Mouse (Mus musculus) ES-E14 (cell line): ENCODE measurements at regions not wholly inside any gene's neighbourhood (a gene's known extent, or its start where the extent isn't known, plus 50 kb on each side); places are given as distances from the start of the nearest gene placed in this dataset.
A peak's percentile ranks its signal among the peaks of the same experiment; 100 is the strongest.

Experiments
- DNase-seq: peaks from one replicate; pipeline ENCODE4 v3.0.0-alpha.2; 2013; ENCODE audit warnings: low read depth, low spot score
- H3K27ac ChIP-seq: 2 replicates; pipeline ENCODE4 v1.5.1; 2012; ENCODE audit warnings: low read depth, mild to moderate bottlenecking, low read length, moderate library complexity, mixed read lengths; ENCODE audit not compliant: poor library complexity, insufficient read depth, severe bottlenecking
- H3K36me3 ChIP-seq: 2 replicates; pipeline ENCODE4 v1.6.1; 2012; ENCODE audit warnings: mild to moderate bottlenecking, low read length, moderate library complexity, mixed read lengths; ENCODE audit not compliant: control insufficient read depth, poor library complexity, insufficient read depth, severe bottlenecking
- H3K4me1 ChIP-seq, 2 experiments: fragments of 150-350 bp in 1 of 2; sonication (generic) in 1 of 2; 2 replicates each; pipeline ENCODE4 v1.6.1; 2012; ENCODE audit warnings: low read length in 2 of 2, mild to moderate bottlenecking in 1 of 2, mixed read lengths in 1 of 2; ENCODE audit not compliant: control insufficient read depth in 2 of 2, insufficient read depth in 2 of 2, poor library complexity in 1 of 2
- H3K4me3 ChIP-seq, 2 experiments: fragments of 150-350 bp in 1 of 2; sonication (generic) in 1 of 2; 2 replicates each; pipeline ENCODE4 v1.5.1; 2012; ENCODE audit warnings: low read length in 2 of 2, low read depth in 1 of 2, mild to moderate bottlenecking in 1 of 2, mixed read lengths in 1 of 2; ENCODE audit not compliant: insufficient read depth in 1 of 2, poor library complexity in 1 of 2, severe bottlenecking in 1 of 2
- H3K9ac ChIP-seq: 2 replicates; pipeline ENCODE4 v1.6.1; 2012; ENCODE audit warnings: low read depth, mild to moderate bottlenecking, low read length, mixed read lengths; ENCODE audit not compliant: poor library complexity, insufficient read depth, severe bottlenecking
- H3K9me3 ChIP-seq: fragments of 150-350 bp; sonication (generic); 2 replicates; pipeline ENCODE4 v1.6.1; 2012; ENCODE audit warnings: low read depth, mild to moderate bottlenecking, low read length; ENCODE audit not compliant: control insufficient read depth, insufficient read depth
- CHD2 ChIP-seq: IDR thresholded peaks from 2 replicates; pipeline ENCODE4 v1.6.1; 2014; ENCODE audit warnings: mild to moderate bottlenecking, low read depth, low read length, inconsistent platforms
- HCFC1 ChIP-seq: IDR thresholded peaks from 2 replicates; pipeline ENCODE4 v1.6.1; 2012; ENCODE audit warnings: low read length, inconsistent platforms, borderline replicate concordance; ENCODE audit not compliant: insufficient read depth
- MAFK ChIP-seq: IDR thresholded peaks from 2 replicates; pipeline ENCODE4 v1.6.1; 2014; ENCODE audit warnings: mild to moderate bottlenecking, low read depth, low read length, inconsistent platforms; ENCODE audit not compliant: insufficient read depth
- ZC3H11A ChIP-seq: IDR thresholded peaks from 2 replicates; pipeline ENCODE4 v1.6.1; 2012; ENCODE audit warnings: low read depth, mild to moderate bottlenecking, inconsistent platforms, low read length, borderline replicate concordance
- ZNF384 ChIP-seq: IDR thresholded peaks from 2 replicates; pipeline ENCODE4 v1.6.1; 2012; ENCODE audit warnings: low read depth, low read length, inconsistent platforms
- in situ Hi-C, 2 experiments: fragments of 600-800 bp; cut with MboI; formaldehyde crosslinking; loops; one replicate each; pipeline ENCODE4 v1.15.1; 2025; ENCODE audit warnings: low sequenced_read_pairs in 2 of 2, inconsistent platforms in 1 of 2; ENCODE audit not compliant: unreplicated experiment in 2 of 2

GRCm38 (mm10) chr12:70711030-70711429, 114.3 kb upstream of the Frmd6 start:
- TF ChIP-seq HCFC1 (no peak), MAFK (no peak), CHD2 (no peak), ZC3H11A (no peak)
- H3K9me3 ChIP-seq = no peaks in the 10 kb centered on the region
- H3K9ac ChIP-seq = no peak overlapping the region
- in situ Hi-C loops = no loop called here
- peak; percentile 65 for DNase-seq
- H3K27ac ChIP-seq = no peak overlapping the region; the same call in 1 of the 2 replicates
- H3K4me1 ChIP-seq = peaks cover 9 to 24% of the 10 kb centered on the region in 2 experiments
- no peaks in the 10 kb centered on the region for H3K36me3 ChIP-seq
- no peak overlapping the region for H3K4me3 ChIP-seq

DNA sequence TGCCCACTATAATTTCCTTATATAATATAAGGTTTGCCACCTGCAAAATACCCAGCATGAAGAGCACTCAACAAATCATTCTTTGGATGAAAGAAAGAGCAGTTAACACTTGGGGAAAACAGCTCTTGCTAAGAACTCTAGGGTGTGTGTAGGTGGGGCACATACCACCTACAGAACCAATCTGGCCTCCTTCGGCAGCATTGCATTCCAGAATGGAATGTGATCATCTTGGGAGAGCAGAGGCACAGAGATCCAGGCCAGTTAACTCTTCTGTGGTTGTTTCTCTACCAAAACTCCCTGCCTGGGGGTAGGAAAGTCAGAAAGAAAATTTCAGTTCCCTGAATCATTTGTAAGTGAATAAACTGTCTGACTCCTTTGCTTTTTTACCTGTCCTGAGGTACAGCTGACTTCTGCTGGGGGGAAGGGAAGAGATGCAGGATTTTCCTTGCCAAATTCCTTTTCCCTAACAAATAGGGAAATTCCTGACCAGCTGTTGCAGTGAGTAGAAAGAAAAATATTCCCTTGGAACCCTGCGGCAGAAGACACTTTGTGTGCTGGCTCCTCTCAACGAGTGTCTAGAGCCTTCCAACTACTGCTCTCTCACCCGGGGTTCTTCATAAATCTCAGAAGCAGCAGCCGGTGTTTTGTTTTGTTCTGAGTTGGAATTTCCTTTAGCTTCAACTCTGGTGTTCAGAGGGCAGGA, 112.8 kb upstream of the Frmd6 start:
- Histone ChIP-seq H3K36me3 (no peaks in the 10 kb centered on the region), H3K9me3 (no peaks in the 10 kb centered on the region), H3K4me1 (peaks cover 9 to 22% of the 10 kb centered on the region in 2 experiments), H3K4me3 (no peak overlapping the region; a peak in 1 of 4 replicates), H3K27ac (peak overlapping the region; percentile 81), H3K9ac (no peak overlapping the region)
- in situ Hi-C loops = no loop called here
- TF ChIP-seq CHD2 (peak; percentile 64), HCFC1 (no peak)
- DNase-seq = peak; percentile 63

DNA sequence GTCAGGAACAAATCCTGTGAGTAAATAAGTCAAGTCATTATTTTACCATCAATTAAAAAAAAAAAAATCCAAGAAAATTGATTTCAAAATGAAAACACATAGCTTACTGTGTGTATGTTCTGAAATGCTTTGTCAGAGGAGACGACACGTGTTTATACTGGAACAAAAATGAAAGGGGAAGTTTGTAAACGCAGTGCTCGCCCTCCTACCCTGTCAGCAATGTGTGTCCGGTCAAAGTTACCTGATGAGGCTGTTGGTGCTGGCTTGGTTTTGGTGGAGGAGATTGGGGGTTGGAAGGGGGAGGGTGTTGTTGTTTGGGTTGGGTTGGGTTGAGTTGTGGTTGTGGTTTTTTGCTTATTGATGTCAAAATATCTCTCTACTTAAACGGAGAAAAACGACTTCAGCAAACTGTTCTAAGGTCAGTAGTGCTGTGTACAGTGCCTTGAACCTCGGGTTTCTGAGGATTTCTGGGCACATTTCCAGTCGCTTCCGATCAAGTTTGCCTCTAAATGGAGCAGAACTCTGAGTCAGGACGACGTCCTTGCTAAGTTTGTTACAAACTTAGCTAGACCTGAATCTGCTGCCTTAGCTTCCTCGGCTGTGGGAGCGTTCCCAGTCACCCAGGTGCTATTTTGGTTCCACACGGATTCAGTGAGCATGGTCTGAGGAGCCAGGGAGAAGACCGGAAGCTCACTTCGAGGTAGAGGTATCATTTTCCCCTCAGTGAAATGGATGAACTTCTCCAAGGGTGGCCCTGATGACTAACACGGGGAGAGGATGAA, 111.6 kb upstream of the Frmd6 start:
- DNase-seq = no peak
- Histone ChIP-seq H3K36me3 (no peaks in the 10 kb centered on the region), H3K4me3 (no peak overlapping the region), H3K27ac (peak overlapping the region; percentile 81; the same call in 1 of the 2 replicates), H3K9ac (no peak overlapping the region), H3K9me3 (no peaks in the 10 kb centered on the region), H3K4me1 (peaks cover 9 to 22% of the 10 kb centered on the region in 2 experiments)
- no peak for TF ChIP-seq ZC3H11A
- no peak for TF ChIP-seq ZNF384
- TF ChIP-seq MAFK = no peak
- TF ChIP-seq HCFC1 = no peak
- no peak for TF ChIP-seq CHD2
- in situ Hi-C loops = no loop called here

GRCm38 (mm10) chr12:70714281-70714679, 111.0 kb upstream of the Frmd6 start:
- peaks cover 9 to 22% of the 10 kb centered on the region in 2 experiments for H3K4me1 ChIP-seq
- no peak overlapping the region for H3K9ac ChIP-seq
- DNase-seq = no peak
- H3K27ac ChIP-seq = no peak overlapping the region
- TF ChIP-seq HCFC1 (no peak), MAFK (no peak), ZC3H11A (no peak), CHD2 (no peak)
- H3K36me3 ChIP-seq = no peaks in the 10 kb centered on the region
- no peaks in the 10 kb centered on the region for H3K9me3 ChIP-seq
- H3K4me3 ChIP-seq = no peak overlapping the region
- in situ Hi-C loops = no loop called here
